Mouse (Mus musculus): ENCODE results near the gene Fam168a. TPM values are rescaled to one million over a fixed set of nuclear protein-coding genes. Genes with fewer than 3 reads are reported as not detected.

Fam168a gene
- polyA plus RNA-seq, 1 experiment from 2014 or later, result 54.1 TPM

Small RNAs within 50 kb of the gene (microRNA-seq; reads per million reads assigned to microRNA genes)
- gene Mir3102, result 124 reads per million, percentile 54 among the genes with 10 or more reads in this experiment

Other genes with a start within 250 kb of the Fam168a start
- not detected in 2 replicates for gene Ucp3, start 233.6 kb upstream of the Fam168a start, polyA plus RNA-seq (2016; fragmentation: Nextera tagmentation; extraction: Ambion mirVana)
- gene Ucp2, start 213.3 kb upstream of the Fam168a start, polyA plus RNA-seq (2016; fragmentation: Nextera tagmentation; extraction: Ambion mirVana), result 154 and 169 TPM in 2 replicates
- 0.26 and 0.35 TPM in 2 replicates for gene Dnajb13, start 191.7 kb upstream of the Fam168a start, polyA plus RNA-seq (2016; fragmentation: Nextera tagmentation; extraction: Ambion mirVana)
- 15.7 and 21.3 TPM in 2 replicates for gene Coa4, start 169.6 kb upstream of the Fam168a start, polyA plus RNA-seq (2016; fragmentation: Nextera tagmentation; extraction: Ambion mirVana)
- 107 and 117 TPM in 2 replicates for gene Rab6a, start 99.2 kb upstream of the Fam168a start, polyA plus RNA-seq (2016; fragmentation: Nextera tagmentation; extraction: Ambion mirVana)
- 59.5 and 66.2 TPM in 2 replicates for gene Mrpl48, start 98.3 kb upstream of the Fam168a start, polyA plus RNA-seq (2016; fragmentation: Nextera tagmentation; extraction: Ambion mirVana)
- 1.4 and 2.6 TPM in 2 replicates for gene Plekhb1, start 44.2 kb upstream of the Fam168a start, polyA plus RNA-seq (2016; fragmentation: Nextera tagmentation; extraction: Ambion mirVana)
- gene Relt, start 156.8 kb downstream of the Fam168a start, polyA plus RNA-seq (2016; fragmentation: Nextera tagmentation; extraction: Ambion mirVana), result 3.5 and 5.8 TPM in 2 replicates
- 8.3 and 11.1 TPM in 2 replicates for gene Arhgef17, start 225.5 kb downstream of the Fam168a start, polyA plus RNA-seq (2016; fragmentation: Nextera tagmentation; extraction: Ambion mirVana)

Data from limb, embryonic 12.5 days (tissue).